Mouse (Mus musculus): ENCODE results near the gene Atxn1.

Gene Atxn1

GRCm38 (mm10) chr13:45576185-45576584, 388.6 kb downstream of the Atxn1 start:
- DNase-seq (ENCODE audit: low spot score), result no peak

- no peak for DNase-seq (ENCODE audit: low spot score)
These were observed 392.0 kb downstream of the Atxn1 start for GRCm38 (mm10) chr13:45572768-45573167.

GRCm38 (mm10) chr13:45571795-45572262, 393.0 kb downstream of the Atxn1 start:
- DNase-seq (ENCODE audit: low spot score), result peak; percentile 77

- no peak for DNase-seq (ENCODE audit: low spot score)
These were observed 394.9 kb downstream of the Atxn1 start for GRCm38 (mm10) chr13:45569932-45570331.

- no peak for DNase-seq (ENCODE audit: low spot score)
These were observed 399.9 kb downstream of the Atxn1 start for GRCm38 (mm10) chr13:45564946-45565345.

- DNase-seq (ENCODE audit: low spot score), result no peak
These were observed 402.8 kb downstream of the Atxn1 start for GRCm38 (mm10) chr13:45562011-45562410.

GRCm38 (mm10) chr13:45560543-45560942, 404.3 kb downstream of the Atxn1 start:
- DNase-seq (ENCODE audit: low spot score), result no peak

GRCm38 (mm10) chr13:45559258-45559657, 405.6 kb downstream of the Atxn1 start:
- no peak for DNase-seq (ENCODE audit: low spot score)

GRCm38 (mm10) chr13:45558367-45558766, 406.4 kb downstream of the Atxn1 start:
- DNase-seq (ENCODE audit: low spot score), result no peak

- DNase-seq (ENCODE audit: low spot score), result no peak
These were observed 411.1 kb downstream of the Atxn1 start for GRCm38 (mm10) chr13:45553674-45554073.

- DNase-seq (ENCODE audit: low spot score), result no peak
These were observed 417.3 kb downstream of the Atxn1 start for GRCm38 (mm10) chr13:45547549-45547948.

- no peak for DNase-seq (ENCODE audit: low spot score)
These were observed 417.9 kb downstream of the Atxn1 start for GRCm38 (mm10) chr13:45546946-45547345.

GRCm38 (mm10) chr13:45545974-45546373, 418.8 kb downstream of the Atxn1 start:
- DNase-seq (ENCODE audit: low spot score), result no peak

- DNase-seq (ENCODE audit: low spot score), result peak; percentile 79
These were observed 425.6 kb downstream of the Atxn1 start for GRCm38 (mm10) chr13:45539205-45539568.

GRCm38 (mm10) chr13:45538532-45539204, 426.1 kb downstream of the Atxn1 start:
- peak; percentile 66 for DNase-seq (ENCODE audit: low spot score)

GRCm38 (mm10) chr13:45538091-45538490, 426.7 kb downstream of the Atxn1 start:
- no peak for DNase-seq (ENCODE audit: low spot score)

GRCm38 (mm10) chr13:45537110-45537509, 427.7 kb downstream of the Atxn1 start:
- no peak for DNase-seq (ENCODE audit: low spot score)

GRCm38 (mm10) chr13:45535731-45536453, 428.9 kb downstream of the Atxn1 start:
- DNase-seq (ENCODE audit: low spot score), result no peak

- peak; percentile 54 for DNase-seq (ENCODE audit: low spot score)
These were observed 434.1 kb downstream of the Atxn1 start for GRCm38 (mm10) chr13:45530754-45531153.

GRCm38 (mm10) chr13:45528787-45529186, 436.0 kb downstream of the Atxn1 start:
- DNase-seq (ENCODE audit: low spot score), result no peak

- no peak for DNase-seq (ENCODE audit: low spot score)
These were observed 437.4 kb downstream of the Atxn1 start for GRCm38 (mm10) chr13:45527232-45527964.

- no peak for DNase-seq (ENCODE audit: low spot score)
These were observed 438.6 kb downstream of the Atxn1 start for GRCm38 (mm10) chr13:45526230-45526629.

Measured in left cerebral cortex, adult 11 months (tissue).